Mouse (Mus musculus): ENCODE data around the gene Smdt1.

- TF ChIP-seq CTCF (IDR thresholded peaks at IDR 0.05; ENCODE audit: low read depth) (no peak), EP300 (IDR thresholded peaks at IDR 0.05; ENCODE audit: low read depth) (no peak)
Observed at GRCm38 (mm10) chr15:82292851-82293250, 45.9 kb upstream of the Smdt1 start.
